Mouse (Mus musculus): ENCODE data around the gene Sos2. TPM values are rescaled to one million over a fixed set of nuclear protein-coding genes. Genes with fewer than 3 reads are reported as not detected.
A peak's percentile ranks its signal among the peaks of the same experiment; 100 is the strongest.

The Sos2 gene
- total and polyA plus RNA-seq, 3 experiments, result 9.8 to 17.8 TPM; not detected in 1

GRCm38 (mm10) chr12:69539353-69539752, 142.3 kb downstream of the Sos2 start (continued):
- TF ChIP-seq USF1 (IDR thresholded peaks at IDR 0.05; ENCODE audit: low read depth, low read length), result no peak
- no peak for TF ChIP-seq ZKSCAN1 (IDR thresholded peaks at IDR 0.05; ENCODE audit: low read depth, low read length)
- no peak for TF ChIP-seq MAFK (IDR thresholded peaks at IDR 0.05; ENCODE audit: borderline replicate concordance, low read depth, low read length)
- TF ChIP-seq ZNF384 (IDR thresholded peaks at IDR 0.05; ENCODE audit: low read depth, low read length), result no peak
- TF ChIP-seq RCOR1 (IDR thresholded peaks at IDR 0.05; ENCODE audit: low read depth, low read length), result peak; percentile 86
- no peak for TF ChIP-seq ELF1 (IDR thresholded peaks at IDR 0.05; ENCODE audit: low read depth, low read length)
- TF ChIP-seq SMC3 (IDR thresholded peaks at IDR 0.05; ENCODE audit: low read depth, low read length), result no peak
- no peak for TF ChIP-seq UBTF (IDR thresholded peaks at IDR 0.05; ENCODE audit: borderline replicate concordance, insufficient read depth, low read depth, low read length)
- no peak for TF ChIP-seq ZC3H11A (IDR thresholded peaks at IDR 0.05; ENCODE audit: low read depth, low read length)
- no peak for TF ChIP-seq ZMIZ1 (IDR thresholded peaks at IDR 0.05; ENCODE audit: low read depth, low read length)

GRCm38 (mm10) chr12:69538362-69538950, 143.2 kb downstream of the Sos2 start:
- H3K27me3 ChIP-seq (ENCODE audit: control insufficient read depth in 1 of 2, insufficient read depth in 2 of 2, low read length in 2 of 2), result no peaks in the 10 kb centered on the region
- peak overlapping the region; percentile 45 to 47 for H3K4me3 ChIP-seq (ENCODE audit: control insufficient read depth in 1 of 2, insufficient read depth in 1 of 2, low read depth in 2 of 2, low read length in 2 of 2)
- H3K79me2 ChIP-seq (ENCODE audit: control insufficient read depth, insufficient read depth, low read length, poor library complexity), result no peaks in the 10 kb centered on the region; the same call in 1 of the 2 replicates
- no peaks in the 10 kb centered on the region for H3K9me3 ChIP-seq (replicated peaks; ENCODE audit: insufficient read depth, low read length)
- peak overlapping the region; percentile 66 for H3K9ac ChIP-seq (ENCODE audit: control insufficient read depth, low read depth, low read length, poor library complexity, severe bottlenecking)
- H3K27ac ChIP-seq (ENCODE audit: control insufficient read depth, low read depth, low read length), result peak overlapping the region; percentile 89
- peak; percentile 25 to 62; a peak in 3 of 4 replicates for TF ChIP-seq EP300 (IDR thresholded peaks at IDR 0.05; ENCODE audit: low read depth in 1 of 2, low read length in 2 of 2)
- TF ChIP-seq SIN3A (IDR thresholded peaks at IDR 0.05; ENCODE audit: low read length), result peak; percentile 24; the same call in 1 of the 2 replicates
- 0 out of 2 replicates have a peak, but pooled peaks have one; percentile 23 for TF ChIP-seq TCF12 (IDR thresholded peaks at IDR 0.05; ENCODE audit: low read depth, low read length)
- TF ChIP-seq TBP (IDR thresholded peaks at IDR 0.05; ENCODE audit: low read depth, low read length), result peak; percentile 63; the same call in 1 of the 2 replicates
- TF ChIP-seq ZC3H11A (IDR thresholded peaks at IDR 0.05; ENCODE audit: low read depth, low read length), result no peak
- TF ChIP-seq NELFE (IDR thresholded peaks at IDR 0.05; ENCODE audit: low read depth, low read length), result peak; percentile 14; the same call in 1 of the 2 replicates
- peak; percentile 44; the same call in 1 of the 2 replicates for TF ChIP-seq ETS1 (IDR thresholded peaks at IDR 0.05; ENCODE audit: low read depth, low read length)
- TF ChIP-seq E2F4 (IDR thresholded peaks at IDR 0.05; ENCODE audit: borderline replicate concordance, low read depth, low read length), result no peak
- TF ChIP-seq TAL1 (IDR thresholded peaks at IDR 0.05; ENCODE audit: low read length), result no peak
- no peak for TF ChIP-seq GABPA (IDR thresholded peaks at IDR 0.05; ENCODE audit: low read depth, low read length)
- no peak for TF ChIP-seq POLR2AphosphoS2 (IDR thresholded peaks at IDR 0.05; ENCODE audit: low read length)
- TF ChIP-seq UBTF (IDR thresholded peaks at IDR 0.05; ENCODE audit: borderline replicate concordance, insufficient read depth, low read depth, low read length), result no peak
- TF ChIP-seq RCOR1 (IDR thresholded peaks at IDR 0.05; ENCODE audit: low read depth, low read length), result peak; percentile 47
- TF ChIP-seq POLR2AphosphoS5 (IDR thresholded peaks at IDR 0.05; ENCODE audit: borderline replicate concordance, low read depth, low read length), result no peak; the same call in 1 of the 2 replicates
- DNase-seq (ENCODE audit: low read depth, low spot score), result peak; percentile 88
- peaks cover 13 to 44% of the 10 kb centered on the region in 2 experiments for H3K4me1 ChIP-seq (ENCODE audit: control insufficient read depth in 1 of 2, insufficient read depth in 2 of 2, low read length in 2 of 2)
- peaks cover 0 to 30% of the 10 kb centered on the region in 2 experiments; a peak in 2 of 4 replicates for H3K36me3 ChIP-seq (ENCODE audit: control insufficient read depth in 1 of 2, insufficient read depth in 2 of 2, low read length in 2 of 2)
